In the genomic region with DNA sequence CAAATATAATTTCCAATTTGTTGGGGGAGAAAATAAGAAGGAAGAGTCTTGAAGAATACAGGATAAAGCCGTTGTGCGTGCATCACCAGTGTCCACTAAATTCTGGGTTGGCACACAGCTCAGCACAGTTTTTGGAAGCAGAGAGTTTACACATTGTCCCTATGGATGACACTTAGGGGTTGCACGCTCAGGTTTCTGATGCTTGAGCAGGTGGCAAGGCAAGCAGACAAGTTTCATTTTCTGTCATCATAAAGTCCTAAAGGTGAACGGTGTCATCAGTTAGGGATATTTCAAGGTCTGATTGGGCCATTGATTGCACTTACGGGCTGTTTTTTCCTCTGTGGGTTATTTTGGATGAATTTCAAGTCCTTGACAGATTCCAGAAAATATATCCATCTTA, we compare ENCODE assay signal across 17 mouse cellular contexts.
"Had no signal": no experiment of that assay in that cellular context is flagged by ENCODE, and none has a peak within 500 bp of the region (broad histone marks: within the 10 kb centered on the region; RNA-seq: fewer than 3 reads in every experiment).

No protein-coding gene starts in this region.

- H3K4me3 ChIP-seq: lung, embryonic 15.5 days; midbrain, embryonic 10.5 days; midbrain, embryonic 12.5 days; myocyte; neural tube, embryonic 13.5 days; neural tube, embryonic 15.5 days; stomach, embryonic 15.5 days had no signal

- DNase-seq: liver, postnatal 0 days; lung, adult 2 months; lung, postnatal 10 days; lung, postnatal 4 days; midbrain, embryonic 14.5 days; right cerebral cortex, postnatal 14 days; thymus, adult 2 months; thymus, postnatal 25 days; thymus, postnatal 4 days had no signal

- H3K27me3 ChIP-seq: lung, embryonic 15.5 days; midbrain, embryonic 12.5 days; neural tube, embryonic 13.5 days; neural tube, embryonic 15.5 days; stomach, embryonic 15.5 days had no signal

- H3K36me3 ChIP-seq: lung, embryonic 15.5 days; midbrain, embryonic 10.5 days; midbrain, embryonic 12.5 days; neural tube, embryonic 13.5 days; neural tube, embryonic 15.5 days; stomach, embryonic 15.5 days had no signal

- H3K9ac ChIP-seq: liver, postnatal 0 days; lung, embryonic 15.5 days; midbrain, embryonic 12.5 days; neural tube, embryonic 13.5 days; neural tube, embryonic 15.5 days; stomach, embryonic 15.5 days had no signal

- H3K4me1 ChIP-seq: midbrain, embryonic 12.5 days had no signal

- H3K27ac ChIP-seq: lung, embryonic 15.5 days; midbrain, embryonic 10.5 days; midbrain, embryonic 12.5 days; neural tube, embryonic 15.5 days; stomach, embryonic 15.5 days; stomach, postnatal 0 days had no signal
